Mouse (Mus musculus) intestine, embryonic 14.5 days (tissue): Measurements from ENCODE around the gene B230118H07Rik. TPM values are rescaled to one million over a fixed set of nuclear protein-coding genes. Genes with fewer than 3 reads are reported as not detected.

Experiments used
- ATAC-seq: fragments of 200-750 bp; cut with Nextera tagmentation; replicated peaks from 2 replicates; pipeline ENCODE4 v1.8.0; 2017; ENCODE audit warnings: low read depth, moderate number of reproducible peaks, moderate TSS enrichment, moderate library complexity; ENCODE audit not compliant: low FRiP score, low TSS enrichment
- DNase-seq: peaks from one replicate; pipeline ENCODE4 v3.0.0-alpha.2; 2018; ENCODE audit warnings: low spot score
- H3K27ac ChIP-seq: fragments of 300-500 bp; sonication (generic); 2 replicates; pipeline ENCODE4 v1.5.1; 2014; ENCODE audit warnings: low read depth, mild to moderate bottlenecking, control low read depth
- H3K27me3 ChIP-seq: fragments of 300-500 bp; sonication (generic); replicated peaks from 2 replicates; pipeline ENCODE4 v1.6.1; 2014; ENCODE audit warnings: low read length, control low read depth; ENCODE audit not compliant: control insufficient read depth, insufficient read depth
- H3K36me3 ChIP-seq: fragments of 300-500 bp; sonication (generic); 2 replicates; pipeline ENCODE4 v1.6.1; 2014; ENCODE audit warnings: low read length, control low read depth; ENCODE audit not compliant: control insufficient read depth, insufficient read depth
- H3K4me1 ChIP-seq: fragments of 300-500 bp; sonication (generic); replicated peaks from 2 replicates; pipeline ENCODE4 v1.6.1; 2014; ENCODE audit warnings: low read length, control low read depth, mixed read lengths; ENCODE audit not compliant: control insufficient read depth, insufficient read depth
- H3K4me2 ChIP-seq: fragments of 300-500 bp; sonication (generic); 2 replicates; pipeline ENCODE4 v1.6.1; 2014; ENCODE audit warnings: low read length
- H3K4me3 ChIP-seq: fragments of 300-500 bp; sonication (generic); 2 replicates; pipeline ENCODE4 v1.5.1; 2014; ENCODE audit warnings: low read depth, low read length, control low read depth, mixed read lengths
- H3K9ac ChIP-seq: fragments of 300-500 bp; sonication (generic); 2 replicates; pipeline ENCODE4 v1.6.1; 2014; ENCODE audit warnings: mild to moderate bottlenecking, low read length
- H3K9me3 ChIP-seq: fragments of 300-500 bp; sonication (generic); 2 replicates; pipeline ENCODE4 v1.6.1; 2016; ENCODE audit warnings: low read length, control low read depth; ENCODE audit not compliant: control insufficient read depth
- WGBS: fragments of 180-500 bp; shearing (Covaris S2); extraction: QIAGEN DNeasy Blood & Tissue Kit; methylation state at CpG from one replicate; pipeline ENCODE4 v1.1.7; 2014; 5-methylcytosine and 5-hydroxymethylcytosine counted together
- polyA plus RNA-seq: library from polyadenylated mRNA; unstranded; fragments of >200 nt; fragmentation: Nextera tagmentation; extraction: Ambion mirVana; gene quantifications from 2 replicates; pipeline ENCODE4 v1.2.1, GENCODE M21; 2014

The B230118H07Rik gene
- polyA plus RNA-seq, 1 experiment from 2014 or later = 52.3 TPM

GRCm38 (mm10) chr2:101624011-101624410 is 25.3 kb downstream of the B230118H07Rik start:
- Histone ChIP-seq H3K36me3 (no peaks in the 10 kb centered on the region), H3K27ac (0 out of 2 replicates have a peak overlapping the region, but pooled peaks have one; percentile 16), H3K4me3 (no peak overlapping the region), H3K4me1 (no peaks in the 10 kb centered on the region; the same call in 1 of the 2 replicates), H3K4me2 (no peak overlapping the region), H3K27me3 (no peaks in the 10 kb centered on the region), H3K9ac (no peak overlapping the region), H3K9me3 (no peaks in the 10 kb centered on the region)
- ATAC-seq (no peak), DNase-seq (no peak)
- 67% methylated on average over 2 of the region's 2 CpGs for WGBS

DNA sequence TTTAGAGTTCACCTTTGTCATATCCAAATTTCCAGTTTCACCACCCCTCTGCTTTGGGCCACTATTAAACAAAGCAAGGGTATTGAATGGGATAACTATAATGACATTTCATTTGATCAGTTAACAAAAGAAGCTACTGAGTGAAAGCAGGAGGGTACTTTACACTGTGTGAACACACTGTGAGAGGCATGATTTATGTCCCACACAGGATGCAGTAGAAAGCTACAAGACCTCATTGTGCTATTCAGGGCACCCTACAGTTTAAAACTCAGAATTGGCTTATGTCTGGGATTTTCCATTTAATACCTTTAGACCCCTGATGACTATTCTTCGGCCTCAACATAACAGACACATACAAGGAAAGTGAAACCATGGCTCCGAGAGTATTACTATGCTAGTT is 26.3 kb downstream of the B230118H07Rik start:
- Histone ChIP-seq H3K27me3 (no peaks in the 10 kb centered on the region), H3K4me2 (no peak overlapping the region), H3K36me3 (no peaks in the 10 kb centered on the region), H3K9ac (no peak overlapping the region), H3K4me3 (no peak overlapping the region), H3K27ac (no peak overlapping the region), H3K4me1 (no peaks in the 10 kb centered on the region; the same call in 1 of the 2 replicates), H3K9me3 (no peaks in the 10 kb centered on the region)
- DNase-seq (no peak), ATAC-seq (no peak)
- 91% methylated on average over 2 of the region's 2 CpGs for WGBS

DNA sequence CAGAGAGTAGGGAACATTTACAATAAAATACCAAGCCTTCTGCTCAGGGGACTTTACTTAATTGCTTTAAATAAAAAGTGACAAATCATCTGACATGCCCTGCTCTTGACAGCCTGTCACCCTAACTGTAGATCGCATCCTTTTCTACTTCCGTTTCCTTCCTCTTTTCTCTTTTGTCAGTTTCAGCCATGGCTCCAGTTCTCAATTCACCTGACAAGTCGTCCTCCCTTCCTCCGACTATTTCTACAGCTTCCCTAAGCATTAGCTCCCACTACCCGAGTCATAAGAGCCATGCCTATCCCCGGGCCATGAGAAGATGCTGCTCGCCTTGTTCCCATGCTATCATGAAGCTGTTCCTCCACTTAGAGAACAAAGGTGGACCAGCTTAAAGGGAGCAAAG is 27.7 kb downstream of the B230118H07Rik start:
- no peak for ATAC-seq
- Histone ChIP-seq H3K27ac (no peak overlapping the region), H3K4me3 (no peak overlapping the region), H3K9ac (no peak overlapping the region), H3K4me2 (no peak overlapping the region), H3K36me3 (no peaks in the 10 kb centered on the region), H3K9me3 (no peaks in the 10 kb centered on the region), H3K4me1 (no peaks in the 10 kb centered on the region), H3K27me3 (no peaks in the 10 kb centered on the region)
- DNase-seq = no peak
- WGBS = 80% methylated on average over 7 of the region's 7 CpGs

DNA sequence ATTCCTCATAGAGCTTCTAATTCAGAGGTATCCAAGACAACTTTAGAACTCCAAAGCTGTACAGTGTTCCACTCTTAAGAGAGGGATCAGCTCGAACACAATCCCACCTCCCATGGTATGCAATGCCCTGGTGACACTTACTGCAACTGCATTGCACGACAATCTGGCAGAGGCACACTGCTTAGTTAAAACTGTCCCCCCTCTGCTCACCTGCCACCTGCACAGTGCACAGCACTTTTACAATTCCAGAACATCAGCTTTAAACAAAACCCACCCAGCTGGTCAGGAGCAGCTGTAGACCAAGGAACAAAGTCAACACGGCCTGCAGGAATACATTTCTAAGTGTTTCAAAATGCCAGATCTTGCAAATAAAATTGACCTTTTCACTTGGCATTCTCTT is 28.4 kb downstream of the B230118H07Rik start:
- Histone ChIP-seq H3K4me3 (no peak overlapping the region), H3K4me1 (no peaks in the 10 kb centered on the region; the same call in 1 of the 2 replicates), H3K27me3 (no peaks in the 10 kb centered on the region), H3K4me2 (no peak overlapping the region), H3K9ac (no peak overlapping the region), H3K9me3 (no peaks in the 10 kb centered on the region), H3K36me3 (no peaks in the 10 kb centered on the region), H3K27ac (no peak overlapping the region)
- 64% methylated on average over 3 of the region's 3 CpGs for whole genome bisulfite sequencing
- ATAC-seq (no peak), DNase-seq (no peak)

- Histone ChIP-seq H3K36me3 (no peaks in the 10 kb centered on the region), H3K4me1 (no peaks in the 10 kb centered on the region; the same call in 1 of the 2 replicates), H3K4me2 (no peak overlapping the region), H3K27ac (no peak overlapping the region), H3K27me3 (no peaks in the 10 kb centered on the region), H3K4me3 (no peak overlapping the region), H3K9me3 (no peaks in the 10 kb centered on the region), H3K9ac (no peak overlapping the region)
- 88% methylated on average over 4 of the region's 4 CpGs for WGBS
- DNase-seq = no peak
- ATAC-seq = no peak
Observed at GRCm38 (mm10) chr2:101618373-101618772, 31.0 kb downstream of the B230118H07Rik start.

DNA sequence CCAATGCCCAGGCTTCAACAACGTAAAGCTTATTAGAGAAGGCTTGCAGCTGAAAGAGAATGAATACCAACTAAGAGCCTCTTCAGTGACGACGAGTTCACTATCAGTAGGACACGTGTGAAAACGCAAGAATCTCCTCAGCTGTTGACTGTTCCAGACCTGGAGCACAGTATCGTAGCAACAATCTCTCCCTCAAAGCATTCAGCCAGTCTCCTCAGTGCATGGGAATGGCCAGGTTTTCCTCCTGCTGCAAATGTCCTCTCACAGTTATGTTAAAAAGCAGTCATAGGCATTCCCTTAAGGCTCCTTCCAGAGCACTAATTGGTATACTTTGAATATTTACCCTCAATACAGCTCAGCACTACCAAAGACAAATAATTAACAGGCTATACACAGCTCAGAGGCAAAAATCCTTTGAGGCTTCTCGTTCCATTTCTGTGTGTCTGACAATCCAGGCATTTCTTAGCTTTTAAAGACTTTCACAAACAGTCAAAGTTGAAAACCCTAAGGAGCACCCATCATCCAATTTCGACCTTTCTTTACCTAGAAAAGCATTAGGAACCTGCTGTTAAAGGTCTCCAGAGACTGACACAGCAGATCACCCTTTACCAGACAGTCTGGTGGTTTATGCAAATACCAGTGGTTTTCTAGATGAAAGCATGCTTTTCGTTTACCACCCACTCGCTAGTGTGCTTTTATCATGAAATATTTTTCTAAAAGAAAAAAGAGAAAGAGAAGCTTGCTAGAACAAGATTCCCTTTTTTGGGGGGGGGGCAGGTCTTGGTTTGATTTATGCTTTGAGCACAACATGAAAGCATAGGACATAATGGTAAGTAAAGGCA is 33.6 kb downstream of the B230118H07Rik start:
- ATAC-seq = no peak
- no peak overlapping the region for H3K4me2 ChIP-seq
- no peaks in the 10 kb centered on the region for H3K36me3 ChIP-seq
- H3K27ac ChIP-seq = no peak overlapping the region
- no peak overlapping the region for H3K9ac ChIP-seq
- 75% methylated on average over 10 of the region's 10 CpGs for WGBS
- no peaks in the 10 kb centered on the region; the same call in 1 of the 2 replicates for H3K4me1 ChIP-seq
- H3K27me3 ChIP-seq = no peaks in the 10 kb centered on the region
- H3K9me3 ChIP-seq = no peaks in the 10 kb centered on the region
- no peak for DNase-seq
- H3K4me3 ChIP-seq = no peak overlapping the region

DNA sequence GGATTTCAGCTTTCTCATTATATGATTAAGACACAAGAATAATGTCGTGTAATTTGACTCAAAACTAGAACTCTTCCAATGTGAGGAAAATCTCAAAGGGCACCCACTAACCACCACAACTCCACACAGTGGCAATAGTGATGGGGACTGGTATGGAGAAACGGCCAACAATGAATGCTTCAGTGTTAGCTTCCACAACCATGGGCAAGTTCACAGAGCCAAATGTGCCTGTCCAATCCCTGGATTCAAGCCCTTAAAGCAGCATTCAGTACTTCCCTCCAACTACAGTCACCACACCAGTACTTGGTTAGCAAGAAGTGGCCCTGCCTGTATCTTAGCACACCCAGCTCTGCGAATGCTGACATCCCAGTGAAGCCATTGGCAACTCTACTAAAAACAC is 38.5 kb downstream of the B230118H07Rik start:
- no peaks in the 10 kb centered on the region for H3K9me3 ChIP-seq
- WGBS = 91% methylated on average over 3 of the region's 3 CpGs
- no peak overlapping the region for H3K27ac ChIP-seq
- H3K27me3 ChIP-seq = no peaks in the 10 kb centered on the region
- H3K4me1 ChIP-seq = no peaks in the 10 kb centered on the region
- no peak for ATAC-seq
- no peak overlapping the region for H3K4me2 ChIP-seq
- H3K9ac ChIP-seq = no peak overlapping the region
- no peak overlapping the region for H3K4me3 ChIP-seq
- H3K36me3 ChIP-seq = peaks cover 9% of the 10 kb centered on the region; the same call in 1 of the 2 replicates
- DNase-seq = no peak

DNA sequence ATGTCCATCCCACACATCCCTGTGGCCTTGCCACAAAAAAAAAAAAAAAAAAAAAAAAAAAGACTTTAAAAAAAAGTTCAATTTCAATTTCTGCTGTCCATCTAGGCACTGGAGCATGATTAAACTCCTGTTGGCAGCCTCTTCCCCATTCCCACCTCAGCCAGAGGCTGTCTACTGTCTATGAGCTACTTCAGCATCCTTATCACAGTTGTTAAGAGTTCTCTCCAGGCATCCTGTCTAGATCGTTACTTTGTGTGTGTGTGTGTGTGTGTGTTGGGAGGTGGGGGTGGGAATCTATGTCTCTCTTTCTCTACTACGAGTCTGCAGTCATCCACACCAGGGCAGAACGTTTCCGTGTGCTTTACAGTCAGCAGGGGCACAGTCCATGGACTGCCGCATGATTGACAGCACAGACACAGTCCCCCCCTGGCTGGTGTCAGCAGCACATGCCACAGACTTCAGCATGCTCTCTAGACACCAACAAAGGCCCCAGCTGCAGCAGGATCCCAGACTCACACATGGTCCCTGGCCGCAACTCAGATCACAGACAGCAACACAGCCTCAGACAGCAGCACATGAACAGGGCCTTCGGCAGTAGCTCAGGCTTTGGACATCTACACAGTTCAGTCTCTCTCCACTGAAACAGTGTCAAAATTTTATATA is 41.0 kb downstream of the B230118H07Rik start:
- Histone ChIP-seq H3K27me3 (no peaks in the 10 kb centered on the region), H3K4me2 (no peak overlapping the region), H3K27ac (no peak overlapping the region), H3K4me1 (no peaks in the 10 kb centered on the region), H3K9ac (no peak overlapping the region), H3K9me3 (no peaks in the 10 kb centered on the region), H3K4me3 (no peak overlapping the region), H3K36me3 (peaks cover 9% of the 10 kb centered on the region; the same call in 1 of the 2 replicates)
- DNase-seq = no peak
- ATAC-seq = no peak
- 76% methylated on average over 7 of the region's 7 CpGs for WGBS
